Mouse (Mus musculus) megakaryocyte, adult 5-6 weeks (primary cell): ENCODE measurements around the gene Rilpl1. TPM values are rescaled to one million over a fixed set of nuclear protein-coding genes. Genes with fewer than 3 reads are reported as not detected.

Source experiments
- ATAC-seq: 2 replicates; pipeline ENCODE4 v1.8.0; 2016; ENCODE audit warnings: mild to moderate bottlenecking, inconsistent platforms; ENCODE audit not compliant: poor library complexity, severe bottlenecking
- total RNA-seq, 2 experiments: library from RNA; stranded (forward) in 1 of 2; stranded (reverse) in 1 of 2; fragments of 153-499, 151-499 nt in 1 of 2; fragments of 221-1000, 200-1000 nt in 1 of 2; gene quantifications; 2 replicates each; pipeline versions ENCODE4 v1.2.3 to v1.2.4; 2015 to 2017

The Rilpl1 gene
- total RNA-seq, 2 experiments from 2014 or later = 0.48 to 1.2 TPM

GRCm38 (mm10) chr5:124454082-124454419 is 77.1 kb downstream of the Rilpl1 start:
- ATAC-seq = no peak

GRCm38 (mm10) chr5:124453339-124454081 is 77.7 kb downstream of the Rilpl1 start:
- ATAC-seq = no peak

- no peak for ATAC-seq
These were observed 78.5 kb downstream of the Rilpl1 start for GRCm38 (mm10) chr5:124452494-124453228.

GRCm38 (mm10) chr5:124450641-124451340 is 80.4 kb downstream of the Rilpl1 start:
- ATAC-seq = no peak

GRCm38 (mm10) chr5:124450051-124450450 is 81.1 kb downstream of the Rilpl1 start:
- no peak for ATAC-seq

- ATAC-seq = no peak
These were observed 81.7 kb downstream of the Rilpl1 start for GRCm38 (mm10) chr5:124449494-124449893.

- ATAC-seq = peak; percentile 77
These were observed 84.8 kb downstream of the Rilpl1 start for GRCm38 (mm10) chr5:124446301-124446881.

GRCm38 (mm10) chr5:124445621-124446293 is 85.4 kb downstream of the Rilpl1 start:
- no peak for ATAC-seq

DNA sequence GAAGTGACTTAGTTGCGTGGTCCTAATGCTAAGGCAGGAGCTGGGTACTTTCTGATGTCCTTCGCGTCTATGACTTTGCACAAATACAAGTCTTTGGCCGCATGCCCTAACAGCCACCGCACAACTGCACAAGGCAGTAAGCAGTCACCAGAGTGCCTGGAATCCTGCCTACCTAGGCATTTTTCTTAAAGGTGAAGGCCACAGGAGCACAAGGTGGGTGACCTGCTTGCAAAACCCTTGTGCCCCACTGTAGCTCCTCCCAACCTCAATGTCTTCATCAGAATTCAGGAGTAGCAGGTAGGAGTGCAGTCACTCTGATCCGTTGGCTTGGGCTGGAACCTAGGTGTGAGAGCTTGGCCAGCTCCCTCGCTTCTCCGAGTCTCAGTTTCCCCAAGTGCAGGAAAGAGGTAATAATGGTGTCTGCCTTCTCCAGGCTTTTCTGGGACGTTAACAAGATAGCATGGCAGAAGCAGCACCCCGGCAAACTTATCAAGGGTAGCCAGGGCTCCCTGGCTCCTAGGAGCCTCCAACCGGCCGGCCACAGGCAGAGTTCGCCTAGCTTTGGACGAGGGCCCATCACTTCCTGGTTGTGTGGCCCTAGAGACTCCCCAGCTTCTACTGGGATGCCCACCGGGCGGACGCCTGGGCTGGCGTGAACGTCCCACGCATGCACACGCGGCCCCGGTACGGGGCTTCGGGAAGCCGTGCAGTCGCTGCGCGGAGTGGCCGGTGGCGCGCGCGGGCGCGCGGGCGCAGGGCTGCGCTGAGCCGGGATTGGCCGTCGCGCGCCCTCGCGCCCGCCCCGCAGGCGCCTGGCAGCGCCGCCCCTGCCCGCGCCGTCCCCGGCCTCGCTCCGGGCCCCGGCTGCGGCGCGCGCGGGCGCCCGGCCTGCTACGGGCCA is 86.3 kb downstream of the Rilpl1 start:
- ATAC-seq = peak; percentile 56

DNA sequence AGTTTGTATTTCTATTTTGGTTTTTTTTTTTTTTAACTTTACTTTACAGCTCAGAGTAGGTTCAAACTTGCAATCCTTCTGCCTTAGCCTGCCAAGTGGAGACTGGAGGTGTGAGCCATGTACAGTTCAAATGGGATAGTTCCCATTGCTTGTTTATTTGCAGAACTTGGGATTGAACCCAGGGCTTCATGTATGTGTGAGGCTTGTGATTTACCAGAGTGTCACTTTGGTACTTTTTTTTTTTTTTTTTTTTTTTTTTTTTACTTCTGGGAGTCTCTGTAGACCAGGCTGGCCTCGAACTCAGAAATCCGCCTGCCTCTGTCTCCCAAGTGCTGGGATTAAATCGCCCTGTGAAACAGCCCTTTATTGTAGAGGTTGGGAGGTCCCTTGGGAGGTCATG is 87.0 kb downstream of the Rilpl1 start:
- ATAC-seq = no peak

Other genes starting within 250 kb of the Rilpl1 start
- gene Mphosph9, start 203.4 kb downstream of the Rilpl1 start, total RNA-seq (2015) = 8.7 and 9.6 TPM in 2 replicates
- 21.2 and 24.4 TPM in 2 replicates for gene Mphosph9, start 203.4 kb downstream of the Rilpl1 start, total RNA-seq (2017)
- 4.6 and 9.0 TPM in 2 replicates for gene 2810006K23Rik, start 203.3 kb downstream of the Rilpl1 start, total RNA-seq (2015)
- 7.6 and 14.2 TPM in 2 replicates for gene 2810006K23Rik, start 203.3 kb downstream of the Rilpl1 start, total RNA-seq (2017)
- 150 and 158 TPM in 2 replicates for gene Cdk2ap1, start 168.3 kb downstream of the Rilpl1 start, total RNA-seq (2015)
- gene Cdk2ap1, start 168.3 kb downstream of the Rilpl1 start, total RNA-seq (2017) = 111 and 145 TPM in 2 replicates
- gene Sbno1, start 105.4 kb downstream of the Rilpl1 start, total RNA-seq (2015) = 65.5 and 82.0 TPM in 2 replicates
- gene Sbno1, start 105.4 kb downstream of the Rilpl1 start, total RNA-seq (2017) = 147 and 182 TPM in 2 replicates
- gene Kmt5a, start 91.5 kb downstream of the Rilpl1 start, total RNA-seq (2015) = 370 and 380 TPM in 2 replicates
- gene Kmt5a, start 91.5 kb downstream of the Rilpl1 start, total RNA-seq (2017) = 240 and 272 TPM in 2 replicates
- 42.8 and 45.4 TPM in 2 replicates for gene Rilpl2, start 53.0 kb downstream of the Rilpl1 start, total RNA-seq (2015)
- gene Rilpl2, start 53.0 kb downstream of the Rilpl1 start, total RNA-seq (2017) = 42.5 and 42.9 TPM in 2 replicates
- gene Snrnp35, start 48.3 kb downstream of the Rilpl1 start, total RNA-seq (2015) = 3.8 and 5.7 TPM in 2 replicates
- 10.6 and 12.0 TPM in 2 replicates for gene Snrnp35, start 48.3 kb downstream of the Rilpl1 start, total RNA-seq (2017)
- 561 and 605 TPM in 2 replicates for gene Tmed2, start 9.3 kb upstream of the Rilpl1 start, total RNA-seq (2015)
- gene Tmed2, start 9.3 kb upstream of the Rilpl1 start, total RNA-seq (2017) = 974 and 1,002 TPM in 2 replicates
- 6.5 and 7.7 TPM in 2 replicates for gene Ddx55, start 21.5 kb upstream of the Rilpl1 start, total RNA-seq (2015)
- gene Ddx55, start 21.5 kb upstream of the Rilpl1 start, total RNA-seq (2017) = 7.2 and 15.1 TPM in 2 replicates
- 24.8 and 28.0 TPM in 2 replicates for gene Eif2b1, start 47.7 kb upstream of the Rilpl1 start, total RNA-seq (2015)
- 15.6 and 20.0 TPM in 2 replicates for gene Eif2b1, start 47.7 kb upstream of the Rilpl1 start, total RNA-seq (2017)
- 8.0 and 8.6 TPM in 2 replicates for gene Gtf2h3, start 47.7 kb upstream of the Rilpl1 start, total RNA-seq (2015)
- 11.6 and 20.7 TPM in 2 replicates for gene Gtf2h3, start 47.7 kb upstream of the Rilpl1 start, total RNA-seq (2017)
- gene Atp6v0a2, start 97.2 kb upstream of the Rilpl1 start, total RNA-seq (2015) = 15.2 and 16.6 TPM in 2 replicates
- gene Atp6v0a2, start 97.2 kb upstream of the Rilpl1 start, total RNA-seq (2017) = 19.4 and 24.0 TPM in 2 replicates
- gene Dnah10, start 193.7 kb upstream of the Rilpl1 start, total RNA-seq (2015) = not detected in 2 replicates
- 0.04 TPM in 1 of 2 replicates, not detected in the other for gene Dnah10, start 193.7 kb upstream of the Rilpl1 start, total RNA-seq (2017)